Mouse (Mus musculus): ENCODE data around the gene Bcar1.

The Bcar1 gene

DNA sequence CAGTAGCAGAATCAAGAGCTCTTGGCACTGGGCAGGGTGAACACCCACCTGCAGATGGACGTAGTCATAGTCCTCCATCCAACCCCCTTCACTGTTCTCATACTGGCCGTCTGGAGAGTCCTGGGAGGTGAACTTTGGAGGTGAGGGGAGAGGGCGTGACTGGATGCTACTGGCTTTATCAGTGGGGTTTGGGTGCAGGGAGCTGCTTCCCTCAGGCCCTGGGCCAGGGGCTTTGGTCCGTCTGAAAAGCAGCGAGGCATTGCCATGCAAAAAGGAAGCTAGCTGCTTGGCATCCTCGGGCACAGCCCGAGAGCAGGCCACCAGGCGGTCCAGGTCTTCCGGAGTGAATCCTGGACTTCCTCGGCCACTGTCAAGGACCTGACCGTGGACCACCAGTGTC lies 30.3 kb downstream of the Bcar1 start:
- DNase-seq = no peak

- DNase-seq = no peak
Measured at GRCm38 (mm10) chr8:111712588-111712987, 31.0 kb downstream of the Bcar1 start.

DNA sequence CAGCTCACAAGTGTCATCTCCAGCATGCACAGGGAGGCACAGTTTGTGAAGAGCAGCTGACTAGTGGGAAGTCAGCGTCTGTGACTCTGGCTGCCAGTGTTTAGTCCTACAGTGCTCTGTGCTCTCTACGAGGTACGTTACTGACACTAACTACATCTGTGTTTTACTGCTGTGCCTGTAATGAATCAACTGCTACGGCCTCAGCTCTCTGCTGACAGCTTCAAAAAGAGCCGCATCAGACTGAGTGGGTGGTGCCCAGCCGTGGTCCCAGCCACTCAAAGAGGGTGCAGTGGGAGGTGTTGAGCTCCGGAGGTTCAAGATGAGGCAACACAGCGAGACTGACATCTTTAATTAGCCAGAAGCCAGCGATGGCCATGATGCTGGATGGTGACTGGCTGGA lies 31.5 kb downstream of the Bcar1 start:
- no peak for DNase-seq

DNA sequence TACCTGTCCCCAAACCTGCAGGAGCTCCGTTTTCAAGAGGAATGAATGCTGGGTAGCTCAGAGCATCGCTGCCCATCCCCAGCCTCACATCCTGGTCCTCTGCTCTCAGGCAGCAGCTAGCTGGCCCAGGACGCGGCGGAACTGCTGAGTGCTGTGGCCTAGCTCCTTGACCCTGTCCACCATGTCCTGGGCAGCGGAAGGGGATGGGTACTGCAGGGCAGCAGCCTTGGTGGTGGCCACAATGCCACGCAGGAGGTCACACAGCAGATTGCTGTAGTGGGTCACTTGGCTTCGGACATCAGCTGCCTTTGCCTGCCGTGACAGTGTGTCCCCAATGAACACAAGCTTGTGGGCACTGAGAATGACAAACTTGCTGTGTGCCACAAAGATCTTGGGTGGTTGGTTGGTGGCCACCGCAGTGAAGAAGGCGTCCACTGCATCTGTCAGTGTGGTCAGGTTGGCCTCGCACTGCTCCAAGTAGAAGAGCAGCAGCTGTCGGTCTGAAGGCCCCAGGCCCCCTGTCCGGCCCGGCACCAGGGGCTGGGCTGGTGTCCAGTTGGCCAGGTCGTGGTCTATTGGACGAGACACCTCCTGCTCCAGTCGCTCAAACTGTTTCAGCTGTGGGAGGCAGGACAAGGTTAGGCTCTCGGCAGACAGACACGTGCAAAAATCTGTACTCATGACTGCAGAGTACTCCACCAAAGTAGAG lies 32.7 kb downstream of the Bcar1 start:
- no peak for DNase-seq

DNA sequence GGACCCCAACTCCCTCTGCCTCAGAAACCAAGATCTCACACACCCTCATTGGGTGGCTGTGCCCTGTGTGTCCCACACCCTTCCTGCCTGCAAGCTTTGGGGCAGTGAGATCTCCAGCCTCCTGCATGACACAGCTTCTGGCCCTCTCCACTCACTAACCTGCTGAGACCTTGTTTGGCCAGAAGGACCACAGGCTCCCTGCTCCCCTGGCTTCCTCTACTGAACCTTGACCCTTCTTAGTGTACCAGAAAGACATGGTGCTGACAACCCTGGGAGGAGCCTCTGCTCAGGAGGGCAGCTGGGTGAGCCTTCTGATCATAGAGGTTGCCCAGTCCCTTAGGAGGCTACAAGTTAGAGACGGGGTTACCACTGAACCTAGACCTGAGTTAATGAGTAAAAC lies 34.4 kb downstream of the Bcar1 start:
- DNase-seq = no peak

DNA sequence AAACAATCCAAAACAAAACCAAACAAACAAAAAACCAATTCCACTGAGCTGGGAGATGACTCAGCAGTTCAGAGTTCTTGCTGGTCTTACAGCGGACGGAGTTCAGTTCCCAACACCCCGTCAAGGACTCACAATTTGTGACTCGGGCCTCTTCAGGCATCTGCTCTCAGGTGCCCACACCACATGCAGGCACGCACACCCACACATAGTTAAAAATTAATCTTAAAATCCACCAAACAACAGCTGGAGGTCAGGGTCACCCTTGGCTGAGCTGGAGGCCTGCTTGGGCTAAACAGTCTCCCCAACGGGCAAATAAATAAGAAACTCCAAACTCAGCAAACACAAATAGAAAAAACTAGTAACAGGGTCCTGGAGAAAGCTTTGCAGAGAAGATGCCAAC lies 35.3 kb downstream of the Bcar1 start:
- no peak for DNase-seq

- DNase-seq = no peak
Measured at GRCm38 (mm10) chr8:111705699-111706098, 37.9 kb downstream of the Bcar1 start.

DNA sequence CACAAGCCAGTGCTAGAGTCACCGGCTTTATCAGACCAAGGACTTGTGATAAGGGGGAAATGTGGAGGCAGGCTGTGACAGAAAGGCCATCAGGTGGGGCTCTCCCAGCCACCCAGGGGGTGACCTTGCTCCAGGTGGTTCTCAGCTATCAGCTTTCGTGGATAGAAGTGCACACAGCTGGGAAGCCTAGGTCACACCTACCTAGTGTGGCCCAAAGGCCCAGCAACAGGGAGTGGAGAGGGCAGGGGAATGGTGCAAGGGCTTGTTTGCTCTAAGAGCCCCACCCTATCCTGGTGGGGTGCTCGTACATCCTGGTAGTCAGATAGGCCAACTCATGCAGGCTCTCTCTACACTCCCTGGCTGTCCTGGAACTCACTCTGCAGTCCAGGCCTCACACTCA lies 38.4 kb downstream of the Bcar1 start:
- DNase-seq = no peak

GRCm38 (mm10) chr8:111704585-111704984 lies 39.0 kb downstream of the Bcar1 start:
- no peak for DNase-seq

GRCm38 (mm10) chr8:111701380-111701779 lies 42.2 kb downstream of the Bcar1 start:
- DNase-seq = no peak

DNA sequence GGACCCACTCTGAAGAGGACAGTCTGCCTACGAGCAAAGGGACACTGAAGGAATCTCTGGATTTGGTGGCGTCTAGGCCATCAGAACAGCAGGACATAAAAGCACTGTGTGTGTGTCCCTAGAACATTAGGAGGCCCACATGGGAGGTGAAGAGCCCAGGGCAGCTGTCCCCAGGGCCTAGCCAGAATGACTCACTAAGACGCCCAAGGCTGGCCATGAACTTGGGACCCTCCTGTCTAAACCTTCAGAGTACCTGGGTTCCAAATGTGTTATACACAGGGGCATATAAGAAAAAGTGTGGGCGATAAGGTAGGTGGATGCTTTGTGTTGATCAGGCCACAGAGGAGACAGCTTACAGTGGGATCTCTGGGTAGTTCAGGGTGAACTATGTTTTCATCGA lies 42.9 kb downstream of the Bcar1 start:
- DNase-seq = no peak

DNA sequence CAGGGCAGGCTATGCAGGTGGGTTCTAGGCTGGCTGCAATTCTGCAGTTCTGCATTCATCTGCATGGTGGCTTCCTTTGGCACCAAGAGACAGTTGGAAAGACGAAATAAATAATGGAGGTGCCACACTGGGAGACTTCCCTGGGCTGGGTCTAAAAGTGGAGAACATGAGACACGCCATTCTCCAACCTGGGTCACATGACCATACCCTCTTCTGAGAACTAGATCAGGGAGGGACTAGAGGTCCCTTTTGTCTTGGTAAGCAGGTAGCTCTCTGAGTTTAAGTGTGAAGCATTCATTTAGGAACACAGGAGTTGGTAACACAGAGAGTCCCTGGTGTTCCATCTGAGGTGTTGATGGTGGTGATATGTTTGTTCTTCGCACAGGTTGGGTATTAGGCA lies 43.4 kb downstream of the Bcar1 start:
- no peak for DNase-seq

DNA sequence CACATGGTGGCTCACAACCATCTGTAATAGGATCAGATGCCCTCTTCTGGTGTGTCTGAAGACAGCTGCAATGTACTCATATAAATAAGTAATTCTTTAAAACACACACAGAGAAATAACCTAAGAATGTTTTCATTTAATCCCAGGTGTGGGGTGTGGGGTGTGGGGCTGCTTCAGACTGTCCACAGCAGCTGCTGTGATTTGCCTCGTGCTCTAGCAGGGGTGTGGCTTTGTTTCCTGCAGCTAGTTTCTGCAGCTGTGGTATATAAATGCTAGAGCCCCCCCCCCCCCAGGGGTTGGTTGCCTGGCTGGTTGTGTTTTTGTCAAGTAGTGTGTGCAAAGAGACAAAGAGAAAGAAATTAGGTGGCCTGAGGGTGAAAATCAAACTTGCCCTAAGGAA lies 44.6 kb downstream of the Bcar1 start:
- DNase-seq = no peak

GRCm38 (mm10) chr8:111697655-111698054 lies 46.0 kb downstream of the Bcar1 start:
- no peak for DNase-seq

GRCm38 (mm10) chr8:111695441-111695840 lies 48.2 kb downstream of the Bcar1 start:
- no peak for DNase-seq

- DNase-seq = no peak
Measured at GRCm38 (mm10) chr8:111693261-111693741, 50.3 kb downstream of the Bcar1 start.

DNA sequence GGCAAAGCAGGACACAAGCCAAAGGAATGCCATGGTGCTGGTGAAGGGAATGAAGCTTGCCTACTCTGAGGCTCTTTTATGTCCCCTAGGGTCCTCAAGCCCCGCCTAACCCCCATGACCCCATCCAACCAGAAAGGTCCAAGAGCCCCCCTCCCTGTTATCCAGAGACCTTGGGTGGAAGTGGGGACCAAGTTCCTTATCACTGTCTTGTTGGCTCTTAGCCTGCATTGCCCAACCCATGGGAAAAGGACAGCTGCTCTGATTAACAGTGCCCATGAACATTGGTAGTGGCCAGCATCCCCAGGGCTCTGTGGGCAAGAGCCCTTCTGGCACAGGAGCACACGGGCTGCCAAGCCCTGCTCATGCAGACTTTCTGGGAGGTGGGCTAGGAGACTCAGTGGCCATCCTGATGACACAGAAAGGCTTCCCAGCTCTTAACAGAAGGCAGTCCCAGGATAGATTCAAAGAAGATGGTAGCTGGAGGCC lies 52.6 kb downstream of the Bcar1 start, which contains the start of gene Ctrb1:
Ctrb1 (minus strand) TSS at position 51 of the 486 bp plus-strand sequence.
- no peak for DNase-seq

GRCm38 (mm10) chr8:111686881-111687280 lies 56.7 kb downstream of the Bcar1 start:
- no peak for DNase-seq

DNA sequence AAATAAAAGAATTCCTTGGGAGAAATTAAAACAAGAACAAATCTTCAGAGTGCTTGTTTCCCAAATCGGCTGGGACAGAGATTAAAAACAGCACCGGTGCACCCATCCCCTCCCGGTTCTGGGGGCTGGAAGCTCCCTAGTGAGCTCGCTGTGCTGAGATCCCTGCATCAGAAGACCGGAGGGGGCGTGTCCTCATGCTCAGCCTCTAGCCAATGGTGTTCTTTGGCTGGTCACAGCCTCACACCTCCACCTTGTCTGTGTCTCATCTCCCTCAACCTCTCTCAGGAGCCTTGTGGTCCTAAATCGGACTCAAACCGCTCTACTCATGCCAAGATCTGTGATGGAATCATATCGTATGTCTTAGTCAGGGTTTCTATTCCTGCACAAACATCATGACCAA lies 61.1 kb downstream of the Bcar1 start:
- no peak for DNase-seq

- DNase-seq = no peak
Measured at GRCm38 (mm10) chr8:111681153-111681552, 62.5 kb downstream of the Bcar1 start.

GRCm38 (mm10) chr8:111680423-111681028 lies 63.1 kb downstream of the Bcar1 start:
- DNase-seq = no peak

DNA sequence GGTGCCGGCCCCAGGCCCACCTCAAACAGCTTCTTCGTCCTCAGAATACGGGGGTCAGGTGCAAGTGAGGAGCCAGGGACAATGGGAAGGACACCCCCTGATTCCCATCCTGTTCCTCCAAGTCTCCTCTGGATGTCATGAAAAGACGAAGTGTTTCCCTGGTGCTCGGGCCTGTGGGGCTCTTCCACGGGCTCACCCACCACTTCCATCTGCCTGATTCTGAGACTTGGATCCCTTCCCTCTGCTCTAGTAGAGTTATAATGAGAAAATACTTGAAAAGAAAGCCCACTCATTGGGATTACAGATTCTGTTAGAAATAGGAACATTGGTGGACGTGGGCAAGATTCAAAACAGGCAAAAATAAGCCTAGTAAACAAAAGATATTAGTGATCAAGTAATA lies 64.8 kb downstream of the Bcar1 start:
- DNase-seq = no peak

- peak; percentile 36 for DNase-seq
Measured at GRCm38 (mm10) chr8:111678111-111678510, 65.5 kb downstream of the Bcar1 start.

DNA sequence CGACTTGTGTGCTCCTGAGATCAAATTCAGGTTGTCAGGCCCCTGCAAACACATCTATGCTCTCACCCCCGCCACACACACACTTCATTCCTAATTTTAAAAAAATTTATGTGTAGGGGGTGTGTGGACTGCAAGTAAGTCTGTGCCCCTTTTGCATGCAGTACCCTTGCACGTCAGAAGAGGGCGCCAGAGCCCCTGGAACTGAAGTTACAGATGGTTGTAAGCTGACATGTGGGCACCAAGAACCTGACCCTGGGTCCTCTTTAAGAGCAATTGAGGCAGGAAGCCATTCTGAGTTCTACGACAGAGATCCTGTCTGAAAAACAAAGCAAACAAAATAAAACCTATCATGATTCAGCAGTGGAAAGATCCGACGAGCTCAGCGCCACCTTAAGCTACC lies 67.4 kb downstream of the Bcar1 start:
- no peak for DNase-seq

DNA sequence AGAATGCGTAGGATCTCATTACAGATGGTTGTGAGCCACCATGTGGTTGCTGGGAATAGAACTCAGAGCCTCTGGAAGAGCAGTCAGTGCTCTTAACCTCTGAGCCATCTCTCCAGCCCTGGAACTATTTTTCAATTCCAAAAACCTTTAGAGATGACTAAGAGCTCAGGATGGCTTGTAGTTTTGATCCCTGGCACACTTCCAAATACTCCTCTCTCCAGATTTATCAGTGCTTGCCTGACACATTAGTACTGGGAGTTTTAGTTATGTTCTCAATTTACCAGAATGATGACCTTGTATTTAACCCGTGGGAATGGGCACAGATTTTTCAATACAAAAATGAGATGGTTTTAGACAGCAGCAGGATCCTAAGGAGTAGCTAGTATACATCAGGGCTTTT lies 76.9 kb downstream of the Bcar1 start:
- DNase-seq = no peak
